Mouse (Mus musculus): ENCODE results near the gene Bckdk. TPM values are rescaled to one million over a fixed set of nuclear protein-coding genes. Genes with fewer than 3 reads are reported as not detected.

Bckdk gene
- polyA plus RNA-seq (2016; fragmentation: Nextera tagmentation; extraction: Ambion mirVana): 128 and 130 TPM in 2 replicates

GRCm38 (mm10) chr7:127903971-127904796 lies at the start of gene Bckdk:
Bckdk (plus strand) TSS chr7:127904082.
- H3K36me3 ChIP-seq: peaks cover 42% of the 10 kb centered on the region
- no peaks in the 10 kb centered on the region for H3K27me3 ChIP-seq (ENCODE audit: low read depth, poor library complexity, severe bottlenecking)
- H3K27ac ChIP-seq (replicated peaks): peak within 1 kb of the TSS; percentile 94
- H3K4me3 ChIP-seq: peak within 1 kb of the TSS; percentile 87
- peak; percentile 81 for DNase-seq (ENCODE audit: low spot score)
- H3K4me1 ChIP-seq: peaks cover 14% of the 10 kb centered on the region
- 9% methylated on average over 38 of the region's 38 CpGs for WGBS
- H3K9me3 ChIP-seq (replicated peaks): no peaks in the 10 kb centered on the region

- no peak for DNase-seq (ENCODE audit: low spot score)
- WGBS: 93% methylated on average over 6 of the region's 6 CpGs
Observed at GRCm38 (mm10) chr7:127858258-127858657, 45.6 kb upstream of the Bckdk start.

GRCm38 (mm10) chr7:127866434-127866833 lies 37.4 kb upstream of the Bckdk start:
- Histone ChIP-seq H3K36me3 (peaks cover 73% of the 10 kb centered on the region), H3K9me3 (replicated peaks) (no peaks in the 10 kb centered on the region), H3K4me3 (no peak overlapping the region), H3K27ac (replicated peaks) (no peak overlapping the region), H3K27me3 (ENCODE audit: low read depth, poor library complexity, severe bottlenecking) (no peaks in the 10 kb centered on the region), H3K4me1 (0 out of 2 replicates have a peak, but pooled peaks cover 3% of the 10 kb centered on the region)
- DNase-seq (ENCODE audit: low spot score): no peak
- 95% methylated on average over 12 of the region's 12 CpGs for WGBS

More at GRCm38 (mm10) chr7:127858258-127858657, 45.6 kb upstream of the Bckdk start:
- Histone ChIP-seq H3K27ac (replicated peaks) (no peak overlapping the region), H3K36me3 (peaks cover 4% of the 10 kb centered on the region; the same call in 1 of the 2 replicates), H3K27me3 (ENCODE audit: low read depth, poor library complexity, severe bottlenecking) (no peaks in the 10 kb centered on the region), H3K4me3 (no peak overlapping the region), H3K4me1 (no peaks in the 10 kb centered on the region), H3K9me3 (replicated peaks) (no peaks in the 10 kb centered on the region)

GRCm38 (mm10) chr7:127867641-127868040 lies 36.2 kb upstream of the Bckdk start:
- 97% methylated on average over 18 of the region's 18 CpGs for WGBS
- Histone ChIP-seq H3K36me3 (peaks cover 80% of the 10 kb centered on the region), H3K4me3 (no peak overlapping the region)

GRCm38 (mm10) chr7:127869149-127869810 lies 34.6 kb upstream of the Bckdk start:
- Histone ChIP-seq H3K4me3 (no peak overlapping the region), H3K4me1 (peaks cover 14% of the 10 kb centered on the region), H3K27ac (replicated peaks) (no peak overlapping the region), H3K9me3 (replicated peaks) (no peaks in the 10 kb centered on the region), H3K27me3 (ENCODE audit: low read depth, poor library complexity, severe bottlenecking) (no peaks in the 10 kb centered on the region), H3K36me3 (peaks cover 92% of the 10 kb centered on the region)
- WGBS: 78% methylated on average over 3 of the region's 3 CpGs
- no peak for DNase-seq (ENCODE audit: low spot score)

More at GRCm38 (mm10) chr7:127867641-127868040, 36.2 kb upstream of the Bckdk start:
- Histone ChIP-seq H3K9me3 (replicated peaks) (no peaks in the 10 kb centered on the region), H3K27me3 (ENCODE audit: low read depth, poor library complexity, severe bottlenecking) (no peaks in the 10 kb centered on the region), H3K4me1 (0 out of 2 replicates have a peak, but pooled peaks cover 3% of the 10 kb centered on the region), H3K27ac (replicated peaks) (no peak overlapping the region)
- no peak for DNase-seq (ENCODE audit: low spot score)

GRCm38 (mm10) chr7:127870136-127870821 lies 33.6 kb upstream of the Bckdk start:
- Histone ChIP-seq H3K27ac (replicated peaks) (no peak overlapping the region), H3K36me3 (peaks cover 82% of the 10 kb centered on the region), H3K9me3 (replicated peaks) (no peaks in the 10 kb centered on the region), H3K4me3 (no peak overlapping the region), H3K27me3 (ENCODE audit: low read depth, poor library complexity, severe bottlenecking) (no peaks in the 10 kb centered on the region), H3K4me1 (peaks cover 19% of the 10 kb centered on the region)
- no peak for DNase-seq (ENCODE audit: low spot score)
- 80% methylated on average over 5 of the region's 5 CpGs for WGBS

GRCm38 (mm10) chr7:127874812-127875626 lies 28.9 kb upstream of the Bckdk start:
- Histone ChIP-seq H3K27ac (replicated peaks) (peak overlapping the region; percentile 97), H3K4me3 (peak overlapping the region; percentile 96), H3K27me3 (ENCODE audit: low read depth, poor library complexity, severe bottlenecking) (no peaks in the 10 kb centered on the region), H3K4me1 (peaks cover 27% of the 10 kb centered on the region), H3K36me3 (peaks cover 63% of the 10 kb centered on the region), H3K9me3 (replicated peaks) (no peaks in the 10 kb centered on the region)
- no peak for DNase-seq (ENCODE audit: low spot score)
- 5% methylated on average over 20 of the region's 20 CpGs for WGBS

- H3K4me1 ChIP-seq: peaks cover 27% of the 10 kb centered on the region
- no peaks in the 10 kb centered on the region for H3K27me3 ChIP-seq (ENCODE audit: low read depth, poor library complexity, severe bottlenecking)
- under 1% methylated on average over 39 of the region's 43 CpGs for WGBS
- H3K36me3 ChIP-seq: peaks cover 63% of the 10 kb centered on the region
- peak overlapping the region; percentile 96 for H3K4me3 ChIP-seq
- DNase-seq (ENCODE audit: low spot score): peak; percentile 100
- H3K27ac ChIP-seq (replicated peaks): peak overlapping the region; percentile 97
- H3K9me3 ChIP-seq (replicated peaks): no peaks in the 10 kb centered on the region
Observed at GRCm38 (mm10) chr7:127875627-127876001, 28.3 kb upstream of the Bckdk start.

- H3K27me3 ChIP-seq (ENCODE audit: low read depth, poor library complexity, severe bottlenecking): no peaks in the 10 kb centered on the region
- H3K9me3 ChIP-seq (replicated peaks): no peaks in the 10 kb centered on the region
- peak within 1 kb of the TSS; percentile 96 for H3K4me3 ChIP-seq
- H3K4me1 ChIP-seq: peaks cover 27% of the 10 kb centered on the region
- peak within 1 kb of the TSS; percentile 97 for H3K27ac ChIP-seq (replicated peaks)
- WGBS: 0% methylated on average over 41 of the region's 41 CpGs
- peak; percentile 93 for DNase-seq (ENCODE audit: low spot score)
- H3K36me3 ChIP-seq: peaks cover 63% of the 10 kb centered on the region
Observed at GRCm38 (mm10) chr7:127876041-127876466, 27.8 kb upstream of the Bckdk start, which contains the start of gene Zfp646. Zfp646 (plus strand) TSS chr7:127876221.

- peaks cover 63% of the 10 kb centered on the region for H3K36me3 ChIP-seq
- no peaks in the 10 kb centered on the region for H3K9me3 ChIP-seq (replicated peaks)
- H3K27ac ChIP-seq (replicated peaks): peak within 1 kb of the TSS; percentile 97
- DNase-seq (ENCODE audit: low spot score): peak; percentile 93
- peak within 1 kb of the TSS; percentile 96 for H3K4me3 ChIP-seq
- under 1% methylated on average over 60 of the region's 60 CpGs for WGBS
- no peaks in the 10 kb centered on the region for H3K27me3 ChIP-seq (ENCODE audit: low read depth, poor library complexity, severe bottlenecking)
- H3K4me1 ChIP-seq: peaks cover 27% of the 10 kb centered on the region
Observed at GRCm38 (mm10) chr7:127876467-127877348, 27.2 kb upstream of the Bckdk start, which contains the start of gene Zfp668. Zfp668 (minus strand) TSS chr7:127876828.

GRCm38 (mm10) chr7:127879301-127879700 lies 24.6 kb upstream of the Bckdk start:
- DNase-seq (ENCODE audit: low spot score): no peak
- no peak overlapping the region for H3K4me3 ChIP-seq
- peaks cover 31% of the 10 kb centered on the region for H3K4me1 ChIP-seq
- no peak overlapping the region for H3K27ac ChIP-seq (replicated peaks)
- H3K36me3 ChIP-seq: peaks cover 67% of the 10 kb centered on the region
- 95% methylated on average over 9 of the region's 9 CpGs for WGBS
- no peaks in the 10 kb centered on the region for H3K9me3 ChIP-seq (replicated peaks)
- H3K27me3 ChIP-seq (ENCODE audit: low read depth, poor library complexity, severe bottlenecking): no peaks in the 10 kb centered on the region
